Mouse (Mus musculus) gonadal fat pad, adult 2 months (tissue): ENCODE results near the gene Psg16. TPM values are rescaled to one million over a fixed set of nuclear protein-coding genes. Genes with fewer than 3 reads are reported as not detected.
"Not testable (repeated sequence)": the region's sequence is repeated elsewhere in the genome, so short reads cannot be mapped to it uniquely, and the experiment has no call there.

ENCODE experiments used
- DNase-seq: peaks from one replicate; pipeline ENCODE4 v3.0.0-alpha.2; 2012; ENCODE audit warnings: low read depth
- polyA plus RNA-seq: library from polyadenylated mRNA; depleted of rRNA; stranded (reverse); fragments of >200 nt; gene quantifications from 2 replicates; pipeline ENCODE4 v1.2.3, GENCODE M21; 2012; rRNA removed

Gene Psg16
- polyA plus RNA-seq, 1 experiment, result not detected

DNA sequence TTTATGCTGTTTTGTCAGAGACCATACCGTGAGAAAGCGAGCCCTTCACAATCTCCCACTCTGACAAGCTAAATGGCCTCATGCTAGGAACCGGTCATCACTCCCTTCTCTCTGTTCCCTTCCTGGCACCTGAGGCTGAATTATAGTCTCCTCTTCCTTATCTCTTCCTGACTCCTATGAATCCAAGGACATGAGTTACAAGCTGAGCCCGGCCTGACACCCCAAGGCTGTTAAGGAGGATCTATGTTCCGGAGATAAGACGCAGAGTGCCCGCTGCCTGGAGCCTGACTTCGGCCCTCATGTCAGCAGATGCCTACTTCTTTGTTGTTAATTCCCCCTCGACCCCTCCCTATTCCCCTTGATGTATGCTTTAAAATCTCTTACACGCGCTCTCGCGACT lies 27.8 kb downstream of the Psg16 start:
- DNase-seq, result not testable (repeated sequence)

GRCm38 (mm10) chr7:17135307-17135706 lies 61.5 kb downstream of the Psg16 start:
- DNase-seq, result no peak

DNA sequence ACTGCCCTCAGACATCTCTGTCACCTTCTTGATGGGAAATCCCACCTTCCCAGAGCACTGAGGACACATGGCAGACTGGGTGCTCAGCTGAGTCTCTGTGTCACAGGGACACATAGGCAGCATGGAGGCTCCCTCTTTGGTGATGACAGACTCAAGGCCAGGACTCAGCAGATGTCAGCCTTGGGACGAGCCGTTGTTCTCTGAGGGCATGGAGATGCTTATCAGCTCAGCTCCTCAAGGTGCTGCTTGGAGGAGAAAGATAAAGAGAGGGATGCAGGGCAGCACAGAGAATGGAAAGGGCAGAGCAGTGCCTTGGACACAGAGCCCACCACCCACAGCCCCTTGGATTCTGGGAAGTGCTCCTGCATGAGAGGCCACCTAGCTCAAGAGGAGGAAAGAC lies 76.1 kb downstream of the Psg16 start, which contains the start of gene Ceacam3:
Gene Ceacam3, plus strand, starts transcription at position 352 of the 400 bp plus-strand sequence.
- DNase-seq, result no peak

DNA sequence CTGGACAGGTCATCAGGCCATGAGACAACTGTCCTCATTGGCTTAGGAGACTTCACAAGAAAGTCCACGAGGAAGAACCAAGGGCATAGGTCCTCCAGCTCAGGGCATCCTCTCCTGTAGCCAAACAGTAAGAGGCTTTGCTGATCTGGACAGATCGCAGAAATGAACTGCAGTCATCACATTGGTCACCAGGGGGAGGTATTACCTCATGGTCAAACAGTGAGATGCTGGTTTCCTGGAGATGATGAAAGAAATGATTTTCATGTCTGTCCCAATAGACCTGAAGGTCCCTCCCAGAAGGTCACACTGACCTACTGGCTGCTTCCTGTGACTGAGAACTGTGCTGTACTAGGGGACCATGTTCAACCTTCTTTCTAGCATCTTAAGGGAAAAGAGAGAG lies 81.8 kb downstream of the Psg16 start:
- DNase-seq, result no peak

DNA sequence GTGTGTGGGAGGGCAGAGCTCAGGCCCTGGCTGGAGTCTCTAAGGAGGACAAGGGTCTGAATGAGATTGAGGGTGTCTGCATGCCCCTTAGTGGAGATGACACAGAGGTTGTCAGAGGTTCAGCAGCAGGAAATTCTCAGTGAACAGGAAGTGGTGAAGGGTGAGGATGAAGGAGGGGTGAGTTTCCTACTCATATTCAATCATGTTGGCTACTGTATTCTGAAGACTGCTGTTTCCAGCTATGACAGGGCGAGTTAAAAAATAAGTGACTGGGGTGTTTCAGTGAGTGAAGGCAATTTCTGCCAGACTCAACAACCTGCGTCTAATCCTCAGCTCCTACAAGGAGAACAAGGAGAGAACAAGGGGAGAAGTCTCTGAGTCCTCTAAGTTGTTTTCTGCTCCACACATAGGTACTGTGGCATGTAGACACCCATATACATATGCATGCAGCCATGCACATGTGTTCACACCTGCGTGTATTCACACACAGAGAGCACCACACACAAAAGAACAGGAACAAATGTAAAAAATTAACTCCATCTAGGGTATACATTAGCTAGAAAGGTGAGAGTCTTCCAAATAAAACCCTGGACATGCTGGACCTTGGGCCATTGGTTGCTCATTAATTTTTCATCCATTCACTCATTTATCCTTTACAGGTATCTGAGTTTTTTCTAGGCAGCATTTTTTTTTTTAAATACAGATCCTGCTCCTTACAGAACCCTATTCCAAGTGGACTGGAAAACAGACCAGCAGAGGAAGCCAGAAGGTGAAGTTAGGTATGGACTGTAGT lies 83.2 kb downstream of the Psg16 start:
- DNase-seq, result no peak

- DNase-seq, result no peak
Observed at GRCm38 (mm10) chr7:17159011-17159410, 85.2 kb downstream of the Psg16 start.

DNA sequence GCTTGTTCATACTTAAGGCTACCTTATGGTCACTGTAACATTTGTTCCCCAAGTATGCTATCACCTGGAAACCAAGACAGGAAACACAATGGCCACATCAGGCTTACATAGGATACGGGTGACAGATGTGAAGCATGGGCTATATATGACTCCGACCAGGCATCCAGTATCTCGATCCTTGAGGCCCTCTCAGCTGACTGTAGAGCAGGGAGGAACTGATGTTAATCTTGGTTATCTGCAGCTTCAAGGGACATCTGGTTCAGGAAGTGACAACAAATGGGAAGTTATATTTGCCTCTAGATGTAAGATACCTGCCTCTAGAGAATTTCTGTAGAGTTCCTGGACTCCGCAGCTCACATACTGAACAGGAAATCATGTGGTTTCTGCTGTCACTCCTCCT lies 98.0 kb downstream of the Psg16 start:
- DNase-seq, result no peak

Other genes with a start within 250 kb of the Psg16 start
- gene Prkd2, start 231.1 kb upstream of the Psg16 start, polyA plus RNA-seq, result 30.5 and 36.0 TPM in 2 replicates
- 13.1 and 18.5 TPM in 2 replicates for gene Dact3, start 198.7 kb upstream of the Psg16 start, polyA plus RNA-seq
- gene Gng8, start 182.3 kb upstream of the Psg16 start, polyA plus RNA-seq, result 10.0 and 15.3 TPM in 2 replicates
- gene Ptgir, start 167.6 kb upstream of the Psg16 start, polyA plus RNA-seq, result 4.3 and 6.2 TPM in 2 replicates
- gene Calm3, start 149.9 kb upstream of the Psg16 start, polyA plus RNA-seq, result 174 and 195 TPM in 2 replicates
- gene Pnmal2, start 129.4 kb upstream of the Psg16 start, polyA plus RNA-seq, result 1.1 and 3.8 TPM in 2 replicates
- 0.06 TPM in 1 of 2 replicates, not detected in the other for gene Pnmal1, start 114.4 kb upstream of the Psg16 start, polyA plus RNA-seq
- not detected in 2 replicates for gene Gm42372, start 91.0 kb upstream of the Psg16 start, polyA plus RNA-seq
- 3.0 and 4.1 TPM in 2 replicates for gene Ccdc8, start 81.3 kb upstream of the Psg16 start, polyA plus RNA-seq
- 103 and 120 TPM in 2 replicates for gene Ppp5c, start 46.1 kb upstream of the Psg16 start, polyA plus RNA-seq
- 5.2 and 7.9 TPM in 2 replicates for gene Hif3a, start 11.6 kb upstream of the Psg16 start, polyA plus RNA-seq
- not detected in 2 replicates for gene Ceacam3, start 76.2 kb downstream of the Psg16 start, polyA plus RNA-seq
- not detected in 2 replicates for gene Psg29, start 129.4 kb downstream of the Psg16 start, polyA plus RNA-seq